Comparison of ENCODE assay signal across 8 mouse cellular contexts in the genomic region with DNA sequence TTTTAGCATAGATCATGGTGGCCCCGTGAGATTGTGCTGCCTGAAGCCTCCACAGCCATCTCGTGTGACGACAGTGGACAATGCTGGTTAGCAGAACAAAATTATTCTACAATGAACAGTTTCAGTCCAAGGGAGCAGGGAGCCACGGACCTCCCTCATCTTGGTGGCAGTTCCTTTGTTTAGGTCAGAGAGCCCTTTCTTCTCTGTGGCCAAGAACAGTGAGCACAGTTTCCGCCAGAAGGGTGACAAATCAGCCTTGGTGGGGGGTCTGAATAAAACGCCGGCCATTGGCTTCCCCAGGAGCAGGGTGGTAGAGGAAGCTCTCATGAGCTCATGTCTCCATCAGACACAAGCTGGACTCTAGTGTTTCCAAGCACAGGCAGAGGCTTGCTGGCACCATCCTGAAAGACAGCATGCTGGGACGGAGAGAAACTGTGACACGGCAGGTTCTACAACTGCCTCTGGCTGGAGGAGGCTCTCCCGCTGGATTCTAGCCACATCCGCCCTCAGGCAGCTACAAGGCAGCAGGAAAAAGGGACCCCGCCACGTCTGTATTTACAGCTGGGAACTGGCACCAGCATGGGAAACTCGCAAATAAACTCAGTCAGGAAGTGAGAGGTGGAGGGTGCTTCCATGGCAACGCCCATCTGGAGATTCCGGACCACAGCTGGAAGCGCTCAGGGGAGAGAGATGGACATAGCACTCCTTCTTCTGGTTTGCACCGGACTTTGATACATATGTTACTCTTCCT.
DNase-seq lines count a peak whose midpoint lies in the region; ATAC-seq and TF ChIP-seq lines count a peak whose summit lies in the region.

No protein-coding gene starts in this region.

- peak; percentile 58 for ATAC-seq in embryonic facial prominence, embryonic 14.5 days (ENCODE audit: low read depth)
- peak; percentile 69; the same call in 1 of the 2 replicates for ATAC-seq in heart, embryonic 12.5 days (ENCODE audit: insufficient number of reproducible peaks, low FRiP score)
- peak; percentile 87 for ATAC-seq in kidney, embryonic 14.5 days (ENCODE audit: low FRiP score, low TSS enrichment)
- peak; percentile 49; the same call in 1 of the 2 replicates for ATAC-seq in liver, postnatal 0 days

- no peaks in the 10 kb centered on the region for H3K36me3 ChIP-seq in embryonic facial prominence, embryonic 14.5 days (ENCODE audit: control insufficient read depth, insufficient read depth, low read length)
- H3K36me3 ChIP-seq in heart, embryonic 12.5 days, result no peaks in the 10 kb centered on the region
- no peaks in the 10 kb centered on the region for H3K36me3 ChIP-seq in kidney, embryonic 14.5 days (ENCODE audit: control insufficient read depth, insufficient read depth, low read length)
- no peaks in the 10 kb centered on the region for H3K36me3 ChIP-seq in liver, postnatal 0 days (replicated peaks; ENCODE audit: insufficient read depth, low read length)

- no peak overlapping the region for H3K4me3 ChIP-seq in embryonic facial prominence, embryonic 14.5 days (ENCODE audit: low read depth, low read length)
- H3K4me3 ChIP-seq in heart, embryonic 12.5 days, result no peak overlapping the region
- H3K4me3 ChIP-seq in kidney, embryonic 14.5 days (ENCODE audit: low read length), result no peak overlapping the region
- no peak overlapping the region for H3K4me3 ChIP-seq in liver, postnatal 0 days (ENCODE audit: low read depth, low read length)

- peak overlapping the region; percentile 82 for H3K27ac ChIP-seq in embryonic facial prominence, embryonic 14.5 days (replicated peaks; ENCODE audit: low read depth, low read length)
- H3K27ac ChIP-seq in heart, embryonic 12.5 days (ENCODE audit: poor library complexity, severe bottlenecking), result peak overlapping the region; percentile 48; the same call in 1 of the 2 replicates
- H3K27ac ChIP-seq in kidney, embryonic 14.5 days (ENCODE audit: low read depth, low read length), result peak overlapping the region; percentile 91
- peak overlapping the region; percentile 62 for H3K27ac ChIP-seq in liver, postnatal 0 days (ENCODE audit: low read depth)

- no peaks in the 10 kb centered on the region for H3K27me3 ChIP-seq in embryonic facial prominence, embryonic 14.5 days (replicated peaks; ENCODE audit: control insufficient read depth, insufficient read depth, low read length)
- H3K27me3 ChIP-seq in heart, embryonic 12.5 days (replicated peaks), result peaks cover 98% of the 10 kb centered on the region
- no peaks in the 10 kb centered on the region for H3K27me3 ChIP-seq in kidney, embryonic 14.5 days (ENCODE audit: control insufficient read depth, insufficient read depth, low read length)
- H3K27me3 ChIP-seq in liver, postnatal 0 days (ENCODE audit: insufficient read depth, low read length), result no peaks in the 10 kb centered on the region

- peak overlapping the region; percentile 44 for H3K4me2 ChIP-seq in embryonic facial prominence, embryonic 14.5 days (ENCODE audit: low read depth, low read length)
- H3K4me2 ChIP-seq in heart, embryonic 12.5 days, result peak overlapping the region; percentile 39
- H3K4me2 ChIP-seq in kidney, embryonic 14.5 days (replicated peaks; ENCODE audit: low read depth, low read length), result peak overlapping the region; percentile 31
- no peak overlapping the region for H3K4me2 ChIP-seq in liver, postnatal 0 days (ENCODE audit: low read depth, low read length)

- peak overlapping the region; percentile 40; the same call in 1 of the 2 replicates for H3K9ac ChIP-seq in embryonic facial prominence, embryonic 14.5 days (ENCODE audit: low read depth, low read length)
- H3K9ac ChIP-seq in heart, embryonic 12.5 days, result no peak overlapping the region
- peak overlapping the region; percentile 12; the same call in 1 of the 2 replicates for H3K9ac ChIP-seq in kidney, embryonic 14.5 days (ENCODE audit: low read depth, low read length)
- no peak overlapping the region for H3K9ac ChIP-seq in liver, postnatal 0 days (replicated peaks)

- no peak for TF ChIP-seq CTCF in liver, postnatal 0 days (IDR thresholded peaks at IDR 0.05; ENCODE audit: low read depth)

- H3K4me1 ChIP-seq in embryonic facial prominence, embryonic 14.5 days (ENCODE audit: control insufficient read depth, insufficient read depth, low read length), result peaks cover 25% of the 10 kb centered on the region
- peaks cover 25% of the 10 kb centered on the region; the same call in 1 of the 2 replicates for H3K4me1 ChIP-seq in heart, embryonic 12.5 days (replicated peaks)
- peaks cover 17% of the 10 kb centered on the region for H3K4me1 ChIP-seq in kidney, embryonic 14.5 days (ENCODE audit: control insufficient read depth, insufficient read depth, low read length)
- H3K4me1 ChIP-seq in liver, postnatal 0 days (ENCODE audit: insufficient read depth), result no peaks in the 10 kb centered on the region

- DNase-seq in layer of hippocampus, adult 8-10 months (ENCODE audit: low spot score in 2 of 2), result peak; percentile 46 to 52
- no peak for DNase-seq in layer of hippocampus, postnatal 25 days (ENCODE audit: extremely low spot score in 1 of 2, low spot score in 1 of 2)
- DNase-seq in embryonic facial prominence, embryonic 14.5 days (ENCODE audit: low spot score), result peak; percentile 85
- peak; percentile 33 for DNase-seq in liver, postnatal 0 days
- DNase-seq in ovary, postnatal 10 days (ENCODE audit: low spot score), result peak; percentile 29
- no peak for DNase-seq in T-cell, adult 2 months (ENCODE audit: low spot score)

- WGBS in embryonic facial prominence, embryonic 14.5 days, result 10% methylated on average over 18 of the region's 18 CpGs
- WGBS in heart, embryonic 12.5 days, result 22% methylated on average over 18 of the region's 18 CpGs
- 14% methylated on average over 18 of the region's 18 CpGs for WGBS in kidney, embryonic 14.5 days
- WGBS in liver, postnatal 0 days (ENCODE audit: insufficient replicate concordance), result 55% methylated on average over 18 of the region's 18 CpGs

- H3K9me3 ChIP-seq in embryonic facial prominence, embryonic 14.5 days (ENCODE audit: control insufficient read depth, low read length), result 0 out of 2 replicates have a peak, but pooled peaks cover 5% of the 10 kb centered on the region
- H3K9me3 ChIP-seq in heart, embryonic 12.5 days (replicated peaks), result 0 out of 2 replicates have a peak, but pooled peaks cover 4% of the 10 kb centered on the region
- no peaks in the 10 kb centered on the region for H3K9me3 ChIP-seq in kidney, embryonic 14.5 days (ENCODE audit: control insufficient read depth, low read length)
- no peaks in the 10 kb centered on the region for H3K9me3 ChIP-seq in liver, postnatal 0 days (ENCODE audit: low read length)

- TF ChIP-seq EP300 in liver, postnatal 0 days (IDR thresholded peaks at IDR 0.05; ENCODE audit: low read depth), result no peak

Comparison
In these comparisons a context has a peak if more than half of its experiments do, and no peak if none do; other contexts are left out.
1. DNase-seq: peak in layer of hippocampus, adult 8-10 months (2 of 2), embryonic facial prominence, embryonic 14.5 days (single experiment), liver, postnatal 0 days (single experiment) and ovary, postnatal 10 days (single experiment); none in layer of hippocampus, postnatal 25 days (0 of 2) and T-cell, adult 2 months (single experiment).
2. H3K9ac ChIP-seq: peak in embryonic facial prominence, embryonic 14.5 days (single experiment) and kidney, embryonic 14.5 days (single experiment); none in heart, embryonic 12.5 days (single experiment) and liver, postnatal 0 days (single experiment).
3. Peak in every context shown above with its lines, with median percentiles within 50 percentile points of each other: ATAC-seq and H3K27ac ChIP-seq.